Mouse (Mus musculus) liver, embryonic 13.5 days (tissue): ENCODE results near the gene Fosl2. TPM values are rescaled to one million over a fixed set of nuclear protein-coding genes. Genes with fewer than 3 reads are reported as not detected.

Experiments used
- ATAC-seq: fragments of 200-750 bp; cut with Nextera tagmentation; 2 replicates; pipeline ENCODE4 v1.8.0; 2017; ENCODE audit warnings: low read depth, mild to moderate bottlenecking, moderate number of reproducible peaks, moderate library complexity
- DNase-seq: peaks from one replicate; pipeline ENCODE4 v3.0.0; 2022
- H3K27ac ChIP-seq: fragments of 300-500 bp; sonication (generic); 2 replicates; pipeline ENCODE4 v1.5.1; 2015; ENCODE audit warnings: moderate library complexity, mild to moderate bottlenecking, inconsistent platforms
- H3K27me3 ChIP-seq: fragments of 300-500 bp; sonication (generic); 2 replicates; pipeline ENCODE4 v1.6.1; 2015; ENCODE audit warnings: mild to moderate bottlenecking, inconsistent platforms
- H3K36me3 ChIP-seq: fragments of 300-500 bp; sonication (generic); 2 replicates; pipeline ENCODE4 v1.6.1; 2015; ENCODE audit warnings: mild to moderate bottlenecking, inconsistent platforms
- H3K4me1 ChIP-seq: fragments of 300-500 bp; sonication (generic); replicated peaks from 2 replicates; pipeline ENCODE4 v1.6.1; 2015; ENCODE audit warnings: inconsistent platforms
- H3K4me2 ChIP-seq: fragments of 300-500 bp; sonication (generic); 2 replicates; pipeline ENCODE4 v1.6.1; 2015; ENCODE audit warnings: inconsistent platforms, mild to moderate bottlenecking, moderate library complexity
- H3K4me3 ChIP-seq: fragments of 300-500 bp; sonication (generic); replicated peaks from 2 replicates; pipeline ENCODE4 v1.5.1; 2015; ENCODE audit warnings: mild to moderate bottlenecking, inconsistent platforms
- H3K9ac ChIP-seq: fragments of 300-500 bp; sonication (generic); 2 replicates; pipeline ENCODE4 v1.6.1; 2015; ENCODE audit warnings: mild to moderate bottlenecking, inconsistent platforms
- H3K9me3 ChIP-seq: fragments of 300-500 bp; sonication (generic); replicated peaks from 2 replicates; pipeline ENCODE4 v1.6.1; 2016; ENCODE audit warnings: inconsistent platforms
- WGBS: fragments of 180-500 bp; shearing (Covaris S2); methylation state at CpG from one replicate; pipeline ENCODE4 v1.1.7; 2015; ENCODE audit not compliant: insufficient replicate concordance; 5-methylcytosine and 5-hydroxymethylcytosine counted together
- polyA plus RNA-seq: library from polyadenylated mRNA; unstranded; fragments of >200 nt; fragmentation: Nextera tagmentation; extraction: Ambion mirVana; gene quantifications from 2 replicates; pipeline ENCODE4 v1.2.1, GENCODE M21; 2015

The Fosl2 gene
- polyA plus RNA-seq = 0.35 and 0.42 TPM in 2 replicates

DNA sequence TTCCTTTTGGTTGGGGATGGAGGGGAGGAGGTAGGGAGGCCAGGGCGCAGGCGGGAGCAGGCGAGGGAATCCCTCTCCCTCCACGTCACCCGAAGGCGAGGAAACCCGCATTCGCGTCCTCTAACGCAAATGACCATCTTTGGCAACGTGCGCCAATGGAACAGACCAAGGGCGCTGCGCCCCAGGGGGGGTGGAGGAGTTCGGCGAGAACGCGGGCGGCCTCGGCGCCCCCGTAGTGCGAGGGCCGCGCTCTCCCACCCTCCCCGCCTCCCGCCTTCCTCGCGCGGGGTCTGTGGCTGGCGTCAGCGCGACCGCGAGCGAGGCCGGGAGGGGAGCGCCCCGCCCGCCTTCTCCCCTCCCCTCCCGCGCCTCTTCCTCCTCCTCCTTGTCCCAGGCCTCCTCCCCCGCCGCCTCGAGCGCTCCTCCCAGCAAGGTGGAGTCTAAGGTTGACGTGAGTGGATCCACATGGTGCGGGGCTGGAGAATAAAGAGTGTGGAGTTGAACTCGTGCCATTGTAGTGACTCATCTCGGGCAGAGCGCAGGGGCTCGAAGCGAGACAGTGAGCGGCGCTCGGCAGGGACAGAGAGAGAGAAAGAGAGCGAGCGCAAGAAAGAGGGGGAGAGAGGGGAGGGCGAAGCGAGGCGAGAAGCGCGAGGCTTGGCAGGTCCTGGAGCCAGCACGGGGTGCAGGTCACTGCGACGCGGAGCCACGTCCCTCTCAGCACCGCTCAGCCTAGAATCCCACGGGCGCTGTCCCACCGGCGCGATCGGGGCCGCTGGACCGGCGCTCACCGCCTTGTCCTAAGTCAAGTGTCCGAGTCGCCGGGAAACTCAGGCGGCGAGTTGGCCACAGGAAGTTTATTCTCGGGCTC, at the start of gene Fosl2:
Gene Fosl2, plus strand, starts transcription at position 466 of the 871 bp plus-strand sequence.
- Histone ChIP-seq H3K4me3 (peak within 1 kb of the TSS; percentile 62), H3K27ac (peak within 1 kb of the TSS; percentile 75), H3K27me3 (peaks cover 85% of the 10 kb centered on the region), H3K9ac (peak within 1 kb of the TSS; percentile 69), H3K9me3 (no peaks in the 10 kb centered on the region), H3K4me2 (peak within 1 kb of the TSS; percentile 71), H3K36me3 (no peaks in the 10 kb centered on the region), H3K4me1 (peaks cover 26% of the 10 kb centered on the region)
- ATAC-seq (peak; percentile 78), DNase-seq (peak; percentile 54)
- WGBS = under 1% methylated on average over 78 of the region's 85 CpGs

DNA sequence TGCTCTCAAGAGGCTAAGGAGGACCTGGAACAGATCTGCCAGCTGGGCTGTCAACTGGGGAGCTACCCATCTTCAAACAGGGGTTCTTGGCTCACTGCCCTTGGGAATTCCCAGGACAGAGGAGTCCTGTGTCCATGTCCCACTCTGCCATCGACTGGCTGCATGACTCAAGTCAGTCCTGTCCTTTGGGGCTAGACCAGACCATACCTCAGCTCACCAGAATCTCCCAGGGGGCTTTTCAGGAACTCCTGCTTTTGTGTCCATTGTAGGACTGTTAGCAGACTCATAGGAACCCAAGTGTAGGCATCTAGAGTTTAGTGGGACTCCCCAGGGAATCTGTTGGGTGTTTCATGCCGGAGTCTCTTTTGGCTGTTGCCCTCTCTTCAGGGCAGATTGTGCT, 49.6 kb upstream of the Fosl2 start:
- no peak overlapping the region for H3K4me2 ChIP-seq
- WGBS = 58% methylated on average over 2 of the region's 2 CpGs
- H3K36me3 ChIP-seq = no peaks in the 10 kb centered on the region
- H3K9me3 ChIP-seq = no peaks in the 10 kb centered on the region
- ATAC-seq (no peak), DNase-seq (no peak)
- no peak overlapping the region for H3K27ac ChIP-seq
- 0 out of 2 replicates have a peak, but pooled peaks cover 6% of the 10 kb centered on the region for H3K4me1 ChIP-seq
- H3K9ac ChIP-seq = no peak overlapping the region
- H3K27me3 ChIP-seq = no peaks in the 10 kb centered on the region
- no peak overlapping the region for H3K4me3 ChIP-seq

DNA sequence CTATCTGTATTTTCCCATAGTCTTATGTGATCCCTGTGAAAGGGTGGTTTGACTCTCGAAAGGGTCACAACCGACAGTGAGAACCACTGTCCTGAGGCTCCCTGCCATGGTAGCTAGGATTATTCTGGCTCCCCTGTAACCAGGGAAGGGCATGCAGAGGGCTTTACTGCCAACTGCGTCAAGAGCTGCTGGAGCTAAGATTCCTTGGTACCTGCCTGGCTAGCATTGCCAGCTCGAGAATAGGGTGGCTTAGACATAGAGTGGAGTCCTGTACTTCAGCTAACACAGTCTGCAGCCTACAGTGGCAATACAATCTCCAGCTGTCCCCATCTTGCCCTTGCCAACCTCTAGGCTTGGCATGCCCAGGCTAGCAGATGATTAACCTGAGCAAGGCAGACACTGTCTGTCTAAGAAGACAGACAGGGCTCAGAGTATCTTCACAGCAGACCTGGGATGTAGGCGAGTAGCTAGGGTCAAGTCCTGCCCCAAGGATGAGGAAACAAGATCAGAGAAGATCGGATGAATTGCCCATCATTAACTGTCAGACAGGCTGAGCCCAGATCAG, 49.0 kb upstream of the Fosl2 start:
- ATAC-seq = no peak
- no peaks in the 10 kb centered on the region for H3K9me3 ChIP-seq

DNA sequence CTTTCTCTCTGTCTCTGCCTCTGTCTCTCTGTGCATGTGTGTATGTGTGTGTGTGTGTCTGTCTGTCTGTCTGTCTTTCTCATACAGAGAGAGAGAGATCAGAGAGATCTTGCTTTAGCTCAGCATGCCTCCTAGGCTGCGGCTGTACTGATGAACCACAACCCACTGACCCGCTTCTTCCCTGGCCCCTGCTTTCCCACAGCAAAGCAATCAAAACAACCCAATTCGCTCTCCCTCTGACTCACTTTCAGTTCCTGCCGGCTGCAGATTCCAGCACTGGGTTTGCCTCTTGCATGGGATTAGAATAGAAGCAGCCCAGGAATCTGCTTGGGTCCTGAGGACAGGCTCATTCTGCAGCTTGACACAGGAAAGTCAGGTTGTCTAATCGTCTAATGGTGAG, 46.1 kb upstream of the Fosl2 start:
- no peak overlapping the region for H3K4me2 ChIP-seq
- no peak overlapping the region for H3K9ac ChIP-seq
- no peaks in the 10 kb centered on the region for H3K27me3 ChIP-seq
- WGBS = 31% methylated on average over 5 of the region's 5 CpGs
- DNase-seq = no peak
- no peaks in the 10 kb centered on the region for H3K36me3 ChIP-seq
- ATAC-seq = no peak
- no peaks in the 10 kb centered on the region for H3K9me3 ChIP-seq
- no peak overlapping the region for H3K4me3 ChIP-seq
- H3K27ac ChIP-seq = no peak overlapping the region
- 0 out of 2 replicates have a peak, but pooled peaks cover 6% of the 10 kb centered on the region for H3K4me1 ChIP-seq

More for the DNA sequence above, 49.0 kb upstream of the Fosl2 start:
- 0 out of 2 replicates have a peak, but pooled peaks cover 6% of the 10 kb centered on the region for H3K4me1 ChIP-seq
- no peak overlapping the region for H3K27ac ChIP-seq
- H3K36me3 ChIP-seq = no peaks in the 10 kb centered on the region
- H3K9ac ChIP-seq = no peak overlapping the region
- 63% methylated on average over 6 of the region's 6 CpGs for WGBS
- DNase-seq = no peak
- H3K27me3 ChIP-seq = no peaks in the 10 kb centered on the region
- H3K4me3 ChIP-seq = no peak overlapping the region
- H3K4me2 ChIP-seq = no peak overlapping the region

DNA sequence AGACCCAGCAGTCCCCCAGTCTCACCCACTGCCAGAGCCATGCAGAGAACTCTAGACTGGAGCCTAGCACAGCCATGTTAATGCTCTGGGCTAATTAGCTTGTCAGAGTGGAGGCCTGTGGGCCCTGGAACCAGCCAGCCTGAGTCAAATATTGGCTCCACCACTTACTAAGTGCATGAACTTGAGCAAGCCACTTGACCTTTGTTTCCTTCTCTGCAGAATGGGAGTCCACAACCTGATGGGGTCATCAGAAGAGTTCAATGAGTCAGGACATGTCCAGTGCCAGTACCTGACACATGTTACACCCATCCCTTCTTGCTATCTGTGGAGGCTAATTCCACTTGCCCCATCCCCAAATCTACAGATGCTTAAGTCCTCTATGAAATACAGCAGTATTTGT, 43.3 kb upstream of the Fosl2 start:
- Histone ChIP-seq H3K27me3 (no peaks in the 10 kb centered on the region), H3K4me1 (0 out of 2 replicates have a peak, but pooled peaks cover 6% of the 10 kb centered on the region), H3K36me3 (no peaks in the 10 kb centered on the region), H3K27ac (no peak overlapping the region), H3K9ac (no peak overlapping the region), H3K4me3 (no peak overlapping the region), H3K4me2 (no peak overlapping the region), H3K9me3 (no peaks in the 10 kb centered on the region)
- ATAC-seq (no peak), DNase-seq (no peak)

DNA sequence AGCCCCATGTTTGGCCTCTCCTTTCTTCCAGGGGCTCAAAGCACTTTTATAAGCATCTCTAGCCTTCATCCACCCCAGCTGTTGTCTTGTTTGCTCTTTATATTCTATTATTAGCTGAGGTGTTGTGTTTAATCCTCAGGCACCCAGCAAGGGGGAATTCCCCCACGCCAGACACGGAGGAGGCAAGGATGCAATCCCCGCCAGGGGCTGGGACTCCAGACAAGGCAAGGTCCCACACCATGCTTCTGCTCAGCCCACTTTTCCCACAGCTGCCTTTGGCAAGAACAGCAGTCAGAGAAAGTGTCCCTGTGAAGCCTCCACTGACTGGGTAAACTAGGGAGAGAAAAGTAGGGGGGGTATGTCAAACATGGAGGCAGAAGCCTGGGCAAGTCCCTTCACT, 36.9 kb upstream of the Fosl2 start:
- ATAC-seq (no peak), DNase-seq (no peak)
- no peaks in the 10 kb centered on the region for H3K9me3 ChIP-seq
- 74% methylated on average over 3 of the region's 3 CpGs for WGBS
- no peak overlapping the region for H3K9ac ChIP-seq
- no peaks in the 10 kb centered on the region for H3K4me1 ChIP-seq
- H3K27me3 ChIP-seq = no peaks in the 10 kb centered on the region
- no peak overlapping the region for H3K4me2 ChIP-seq
- no peaks in the 10 kb centered on the region for H3K36me3 ChIP-seq
- H3K4me3 ChIP-seq = no peak overlapping the region
- no peak overlapping the region for H3K27ac ChIP-seq

DNA sequence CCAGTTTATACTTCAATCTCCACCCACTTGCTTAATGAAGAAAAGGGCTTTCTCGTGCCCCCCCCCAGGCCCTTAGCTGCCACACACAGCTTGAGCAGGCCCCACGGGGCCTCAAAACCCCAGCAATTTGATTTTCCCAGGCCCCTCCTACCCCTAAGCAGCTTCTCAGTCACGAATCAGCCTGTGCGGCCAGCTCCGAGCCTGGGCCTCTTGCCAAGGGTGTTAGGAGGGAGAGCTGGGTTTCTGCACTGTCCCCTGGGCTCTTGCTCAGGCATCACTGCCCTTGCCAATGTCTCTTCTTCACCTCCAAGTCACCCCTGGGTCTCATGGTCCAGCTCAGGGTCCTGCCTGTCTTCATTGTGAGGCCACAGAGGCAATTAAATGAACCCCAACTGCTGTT, 33.1 kb upstream of the Fosl2 start:
- H3K4me1 ChIP-seq = no peaks in the 10 kb centered on the region
- no peak overlapping the region for H3K4me2 ChIP-seq
- no peak overlapping the region for H3K4me3 ChIP-seq
- H3K9me3 ChIP-seq = no peaks in the 10 kb centered on the region
- no peak overlapping the region for H3K27ac ChIP-seq
- 37% methylated on average over 5 of the region's 5 CpGs for WGBS
- no peak for ATAC-seq
- H3K36me3 ChIP-seq = no peaks in the 10 kb centered on the region
- DNase-seq = no peak
- H3K9ac ChIP-seq = no peak overlapping the region
- H3K27me3 ChIP-seq = no peaks in the 10 kb centered on the region

DNA sequence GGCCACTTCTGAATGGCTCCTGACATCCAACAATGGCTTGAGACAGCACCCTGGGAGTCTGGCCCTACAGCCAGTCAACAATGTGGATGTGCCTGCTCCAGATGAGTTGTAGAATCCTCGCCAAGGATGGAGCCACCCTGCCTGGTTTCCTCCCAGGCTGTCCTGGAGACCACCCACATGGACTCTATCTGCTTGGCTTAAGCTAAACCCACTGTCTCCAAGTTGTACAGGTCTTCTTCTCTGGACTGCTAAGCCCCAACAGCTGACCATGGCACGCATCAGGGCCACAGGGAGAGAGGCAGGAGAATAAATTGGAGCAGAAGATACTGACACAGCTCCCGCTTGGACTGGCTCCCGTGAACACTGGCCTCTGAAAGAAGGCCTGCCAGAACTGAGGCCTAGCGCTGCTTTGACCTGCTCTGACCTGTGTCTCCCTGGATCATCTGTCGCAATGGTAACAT, 32.6 kb upstream of the Fosl2 start:
- no peaks in the 10 kb centered on the region for H3K36me3 ChIP-seq
- WGBS = 69% methylated on average over 6 of the region's 6 CpGs
- no peak overlapping the region for H3K9ac ChIP-seq
- H3K9me3 ChIP-seq = no peaks in the 10 kb centered on the region
- H3K4me2 ChIP-seq = no peak overlapping the region
- H3K4me1 ChIP-seq = no peaks in the 10 kb centered on the region
- H3K27ac ChIP-seq = no peak overlapping the region
- DNase-seq (no peak), ATAC-seq (no peak)
- no peaks in the 10 kb centered on the region for H3K27me3 ChIP-seq
- no peak overlapping the region for H3K4me3 ChIP-seq

DNA sequence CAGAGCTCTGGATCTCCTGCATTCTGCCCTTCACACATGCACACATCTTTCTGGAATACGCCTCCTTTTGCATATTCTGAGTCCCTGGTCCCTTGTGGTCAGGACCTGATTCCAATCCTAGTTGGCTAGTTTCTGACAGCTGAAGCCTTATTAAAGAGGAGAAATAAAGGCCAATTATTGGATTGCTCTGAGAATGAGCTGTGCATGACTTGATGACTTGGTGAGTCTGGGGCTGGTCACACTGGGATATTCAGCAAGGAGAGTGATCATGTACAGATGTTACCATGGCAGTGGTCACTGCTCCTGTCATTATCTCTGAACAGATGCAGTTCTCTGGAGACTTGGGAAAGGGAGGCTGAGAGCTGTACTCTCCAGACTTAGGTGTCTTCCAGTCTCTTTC, 32.1 kb upstream of the Fosl2 start:
- ATAC-seq = no peak
- Histone ChIP-seq H3K4me1 (no peaks in the 10 kb centered on the region), H3K4me2 (no peak overlapping the region), H3K36me3 (no peaks in the 10 kb centered on the region), H3K27ac (no peak overlapping the region), H3K4me3 (no peak overlapping the region), H3K27me3 (no peaks in the 10 kb centered on the region), H3K9me3 (no peaks in the 10 kb centered on the region), H3K9ac (no peak overlapping the region)
- 57% methylated on average over 1 of the region's 1 CpGs for WGBS
- no peak for DNase-seq

DNA sequence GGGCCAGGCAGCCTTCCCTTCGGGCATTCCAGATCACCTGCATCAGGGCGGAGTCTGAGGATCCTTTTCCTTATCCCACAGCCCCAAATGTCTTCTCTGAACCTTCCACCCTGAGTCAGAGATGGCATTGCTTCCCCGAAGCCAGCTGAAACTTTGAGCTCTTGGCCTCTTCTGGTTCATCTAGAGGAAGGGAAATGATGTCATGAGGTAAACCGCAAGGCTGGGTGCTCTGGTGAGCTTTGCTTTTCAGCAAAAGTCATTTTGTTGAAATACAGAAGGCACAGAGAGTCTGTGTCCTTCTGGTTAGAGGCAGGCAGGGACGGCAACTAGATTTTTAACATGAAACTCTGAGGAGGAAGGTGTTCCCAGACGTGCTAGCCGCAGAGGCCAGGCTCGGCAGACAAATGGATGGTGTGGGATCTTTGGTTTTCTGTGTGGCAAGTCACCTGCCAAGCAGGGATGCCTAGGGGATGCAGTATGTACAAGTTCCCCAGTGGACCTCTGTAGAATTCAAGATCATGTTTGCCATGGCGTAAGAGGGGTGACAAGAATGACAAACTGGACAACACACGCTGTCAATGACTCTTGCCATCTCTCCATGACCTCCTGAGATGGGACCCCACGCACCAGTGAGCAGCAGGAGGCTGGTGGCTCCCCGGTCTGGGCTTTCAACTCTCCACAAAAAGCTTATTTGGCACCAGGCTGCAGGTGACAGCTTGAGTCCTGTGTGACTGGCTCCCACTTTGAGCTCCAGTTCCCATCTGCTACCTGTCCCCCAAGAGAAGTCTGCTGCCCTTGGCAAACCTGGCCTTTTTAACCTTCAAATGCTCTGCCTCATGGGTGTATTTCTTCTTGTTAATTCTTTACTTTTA, 31.2 kb upstream of the Fosl2 start:
- no peaks in the 10 kb centered on the region for H3K9me3 ChIP-seq
- no peak overlapping the region for H3K4me3 ChIP-seq
- no peaks in the 10 kb centered on the region for H3K36me3 ChIP-seq
- no peak overlapping the region for H3K9ac ChIP-seq
- no peak for DNase-seq
- no peaks in the 10 kb centered on the region for H3K27me3 ChIP-seq
- H3K27ac ChIP-seq = no peak overlapping the region
- H3K4me1 ChIP-seq = no peaks in the 10 kb centered on the region
- no peak overlapping the region for H3K4me2 ChIP-seq
- no peak for ATAC-seq
- WGBS = 37% methylated on average over 12 of the region's 12 CpGs

DNA sequence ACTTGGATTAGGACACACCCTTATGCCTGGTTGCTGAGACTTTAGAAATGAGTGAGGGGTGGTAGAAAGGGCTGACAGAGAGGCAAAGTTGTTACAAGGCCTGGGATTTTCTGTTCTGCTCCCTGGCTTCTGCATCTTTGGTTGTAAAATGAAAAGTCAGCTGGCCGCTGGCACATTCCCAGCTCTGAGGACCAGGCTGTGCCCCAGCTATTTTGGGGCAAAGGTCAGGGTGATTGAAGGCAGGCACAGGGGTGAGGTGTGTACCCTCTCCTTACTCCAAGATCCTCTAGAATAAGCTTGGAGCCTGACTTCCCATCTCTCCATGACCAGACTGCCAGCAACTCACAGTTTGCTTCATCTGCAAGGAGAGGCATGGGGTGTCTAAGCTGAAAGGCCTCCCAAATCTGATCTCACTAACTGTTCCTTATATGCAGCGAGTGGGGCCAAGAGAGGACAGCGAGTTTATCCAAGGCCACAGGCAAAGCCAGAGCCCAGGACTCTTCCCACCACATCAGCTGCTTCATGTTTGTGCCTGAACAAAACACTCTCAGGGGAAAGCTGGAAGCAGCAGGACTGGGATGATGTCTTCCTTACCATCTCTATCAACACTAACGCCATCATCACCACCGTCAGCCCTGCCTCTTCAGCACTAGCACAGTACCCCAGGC, 29.0 kb upstream of the Fosl2 start:
- no peaks in the 10 kb centered on the region for H3K36me3 ChIP-seq
- ATAC-seq = no peak
- no peak overlapping the region for H3K27ac ChIP-seq
- no peak overlapping the region for H3K9ac ChIP-seq
- no peak for DNase-seq
- H3K9me3 ChIP-seq = no peaks in the 10 kb centered on the region
- no peaks in the 10 kb centered on the region for H3K27me3 ChIP-seq
- no peak overlapping the region for H3K4me2 ChIP-seq
- peaks cover 6% of the 10 kb centered on the region; the same call in 1 of the 2 replicates for H3K4me1 ChIP-seq
- H3K4me3 ChIP-seq = no peak overlapping the region
- WGBS = 64% methylated on average over 5 of the region's 5 CpGs
